Mouse (Mus musculus) bone marrow, adult 2 months (tissue): ENCODE results near the gene Lhfpl3.

Source experiments
- CTCF ChIP-seq: fragments of 200-500 bp; IDR thresholded peaks from 2 replicates; pipeline ENCODE4 v1.5.1; 2011; ENCODE audit warnings: low read length, control low read depth; ENCODE audit not compliant: control insufficient read depth, insufficient read depth
- POLR2A ChIP-seq: fragments of 200-500 bp; IDR thresholded peaks from 2 replicates; pipeline ENCODE4 v1.6.1; 2011; ENCODE audit warnings: low read depth, mild to moderate bottlenecking, control low read depth, low read length, borderline replicate concordance; ENCODE audit not compliant: control insufficient read depth

DNA sequence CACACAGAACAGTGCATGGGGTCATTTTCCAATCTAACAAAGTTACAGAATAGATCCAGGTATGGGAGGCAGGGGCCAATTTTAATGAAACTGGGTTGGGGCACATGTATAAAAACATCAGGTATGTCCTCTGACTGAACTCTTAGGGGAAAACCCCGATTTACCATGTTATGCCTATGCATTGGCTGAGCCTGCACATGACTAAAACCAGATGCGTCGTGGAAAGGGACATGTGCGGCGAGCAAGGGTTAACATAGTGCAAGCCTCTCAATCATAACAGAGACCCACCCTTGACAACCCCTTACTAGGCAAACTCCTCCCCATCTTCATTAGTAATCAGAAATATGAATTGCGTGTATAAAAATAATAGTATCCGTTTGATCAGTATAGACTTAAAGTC, 533.5 kb downstream of the Lhfpl3 start:
- no peak for TF ChIP-seq CTCF
- TF ChIP-seq POLR2A, result no peak
